Mouse (Mus musculus): ENCODE measurements at regions not wholly inside any gene's neighbourhood (a gene's known extent, or its start where the extent isn't known, plus 50 kb on each side); places are given as distances from the start of the nearest gene placed in this dataset.

DNA sequence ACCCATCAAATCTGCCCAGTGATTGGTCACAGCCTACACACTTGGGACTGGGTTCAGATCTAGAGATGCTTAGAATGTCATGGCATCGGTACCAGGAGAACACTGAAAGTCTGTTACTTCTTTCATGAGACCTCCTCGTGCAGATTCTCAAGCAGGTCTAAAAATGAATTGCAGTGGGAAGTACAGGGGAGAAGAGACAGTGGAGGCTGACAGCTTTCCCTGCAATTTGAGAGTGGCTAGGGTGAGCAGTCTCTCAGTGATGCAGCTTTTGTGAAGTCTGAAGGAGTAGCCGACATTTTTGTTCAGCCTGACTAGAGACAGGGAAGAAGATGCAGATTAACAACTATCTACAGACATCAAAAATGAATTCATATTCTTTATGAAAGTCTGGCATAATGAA is 112.5 kb downstream of the Fam198b start:
- DNase-seq = no peak

- DNase-seq = no peak
Observed at GRCm38 (mm10) chr3:80002335-80002734, 118.0 kb downstream of the Fam198b start.

- no peak for DNase-seq
Observed at GRCm38 (mm10) chr3:80003300-80004090, 119.2 kb downstream of the Fam198b start.

GRCm38 (mm10) chr3:80004556-80004955 is 120.2 kb downstream of the Fam198b start:
- no peak for DNase-seq

DNA sequence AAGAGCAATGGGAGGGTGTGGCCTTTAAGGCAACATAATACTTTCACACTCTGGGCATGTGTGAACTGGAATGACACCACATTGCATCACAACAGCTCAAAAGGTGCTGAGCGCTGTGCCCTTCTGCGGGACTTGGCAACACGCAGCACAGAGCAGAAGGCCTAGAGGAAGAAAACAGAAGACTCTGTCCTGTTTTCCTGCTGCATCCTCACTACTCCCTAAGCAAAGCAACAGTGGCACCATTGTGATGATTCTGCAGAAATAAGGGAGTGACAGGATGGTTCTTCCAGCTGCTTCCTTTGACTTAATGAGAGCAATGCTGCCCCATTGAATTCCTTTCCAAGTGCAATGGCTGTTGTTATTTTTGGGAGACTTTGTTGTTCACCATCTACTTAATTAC is 120.6 kb downstream of the Fam198b start:
- DNase-seq = no peak

GRCm38 (mm10) chr3:80005371-80005770 is 121.0 kb downstream of the Fam198b start:
- no peak for DNase-seq

DNA sequence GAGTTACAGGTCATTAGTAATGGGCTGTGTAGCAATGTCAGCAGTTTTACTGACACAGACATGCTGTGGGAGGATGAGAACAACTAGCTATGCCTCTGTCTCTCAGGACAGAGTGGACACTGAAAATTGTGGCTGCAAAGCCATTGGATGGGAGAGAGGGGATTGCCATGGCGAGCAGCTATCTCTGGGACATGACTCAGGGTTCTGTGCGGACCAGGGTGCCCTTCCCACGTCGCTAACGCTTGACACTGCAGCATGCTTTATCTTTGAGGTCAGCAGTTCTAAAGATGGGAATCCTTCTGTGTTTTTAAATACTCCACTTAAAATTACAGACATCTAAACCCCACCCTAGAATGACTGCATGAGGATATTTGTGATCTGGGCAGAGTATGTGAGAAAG is 121.9 kb downstream of the Fam198b start:
- DNase-seq = no peak

GRCm38 (mm10) chr3:80007006-80007405 is 122.7 kb downstream of the Fam198b start:
- no peak for DNase-seq

DNA sequence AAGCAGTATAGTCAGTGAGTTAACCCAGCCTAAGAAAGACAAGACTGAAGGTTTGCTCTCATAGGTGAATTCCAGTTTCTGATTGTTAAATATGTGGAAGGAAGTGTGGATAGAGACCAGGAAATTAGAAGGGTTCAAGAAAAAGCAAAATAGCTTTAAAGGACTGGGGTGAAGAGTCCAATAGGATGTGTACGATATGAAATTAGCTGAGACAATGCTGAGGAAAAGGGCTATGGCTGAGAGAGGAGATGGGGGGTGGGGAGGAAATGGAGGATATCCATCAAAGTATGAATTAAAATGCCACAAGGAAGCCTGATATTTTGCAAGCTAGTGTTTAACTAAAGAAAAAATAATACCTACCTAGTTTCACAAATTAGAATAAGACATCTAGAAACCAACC is 124.9 kb downstream of the Fam198b start:
- no peak for DNase-seq

DNA sequence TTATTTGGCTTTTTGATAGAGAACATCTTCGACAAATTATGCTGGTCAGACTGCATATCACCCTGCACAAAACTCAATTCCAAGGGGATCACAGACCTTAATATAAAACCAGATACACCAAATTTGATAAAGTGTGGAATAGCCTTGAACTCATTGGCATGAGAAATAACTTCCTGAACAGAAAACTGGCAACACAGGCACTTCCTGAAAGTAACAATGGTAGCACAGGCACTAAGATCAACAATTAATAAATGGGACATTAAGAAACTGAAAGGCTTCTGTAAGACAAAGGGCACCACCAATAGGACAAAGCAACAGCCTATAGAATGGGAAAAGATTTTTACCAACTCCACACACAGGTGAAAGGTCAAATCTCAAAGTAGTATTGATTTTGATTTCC is 141.5 kb downstream of the Fam198b start:
- no peak for DNase-seq

- no peak for DNase-seq
Observed at GRCm38 (mm10) chr3:80033071-80033470, 148.7 kb downstream of the Fam198b start.

- DNase-seq = no peak
Observed at GRCm38 (mm10) chr3:80038553-80039129, 154.3 kb downstream of the Fam198b start.

- peak; percentile 46 for DNase-seq
Observed at GRCm38 (mm10) chr3:80042756-80043484, 158.6 kb downstream of the Fam198b start.

DNA sequence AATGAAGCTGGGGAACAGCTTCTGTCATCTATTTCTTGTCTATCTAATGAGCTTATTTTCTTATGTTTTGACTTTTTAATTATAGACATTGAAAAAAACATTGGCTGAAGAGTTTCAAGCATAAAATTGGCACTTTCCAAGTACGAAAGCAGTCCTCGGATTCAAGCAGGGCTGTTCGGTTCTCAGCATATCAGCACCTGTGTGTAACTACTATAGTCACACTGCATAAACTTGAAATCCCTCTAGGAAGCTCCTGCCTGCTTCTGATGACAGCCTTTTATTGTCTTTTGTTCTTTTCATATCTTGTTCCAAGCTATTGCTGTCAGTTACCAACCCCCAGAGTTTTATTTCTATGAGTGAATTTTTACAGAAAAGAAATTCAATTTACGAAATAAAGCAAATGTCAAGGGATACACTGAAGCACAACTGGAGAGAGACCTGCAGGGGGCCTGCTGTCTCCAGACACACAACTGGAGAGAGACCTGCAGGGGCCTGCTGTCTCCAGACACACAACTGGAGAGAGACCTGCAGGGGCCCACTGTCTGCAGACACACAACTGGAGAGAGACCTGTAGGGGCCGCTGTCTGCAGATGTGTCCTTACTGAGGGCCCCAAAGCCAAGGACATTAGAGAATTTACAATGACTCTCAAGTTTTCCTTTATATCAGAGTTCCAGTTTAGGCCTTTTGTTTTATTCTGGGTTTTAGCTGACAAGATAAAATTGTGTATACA is 165.3 kb downstream of the Fam198b start:
- DNase-seq = no peak

DNA sequence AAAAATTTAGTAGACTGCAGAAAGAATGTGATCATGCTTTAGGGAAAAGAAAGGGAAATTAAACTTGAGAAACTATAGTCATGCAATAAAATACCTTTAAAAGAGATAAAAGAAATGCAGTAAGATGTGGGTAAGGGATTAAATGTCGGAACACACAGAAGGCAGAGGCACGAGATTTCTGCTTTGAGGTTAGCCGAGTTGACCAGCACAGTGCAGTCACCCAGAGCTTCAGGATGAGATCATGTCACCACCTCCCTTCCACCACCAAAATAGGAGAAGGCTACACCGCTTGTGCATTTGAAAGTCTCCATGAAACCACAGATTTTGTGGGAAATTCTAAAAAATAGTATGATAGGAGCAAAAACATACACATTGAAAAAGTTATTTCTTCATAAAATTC is 166.6 kb downstream of the Fam198b start:
- no peak for DNase-seq

- peak; percentile 84 for DNase-seq
Observed at GRCm38 (mm10) chr3:80051963-80052362, 167.6 kb downstream of the Fam198b start.

- peak; percentile 81 for DNase-seq
Observed at GRCm38 (mm10) chr3:80052879-80053278, 168.5 kb downstream of the Fam198b start.

GRCm38 (mm10) chr3:80053435-80053834 is 169.1 kb downstream of the Fam198b start:
- DNase-seq = peak; percentile 40

DNA sequence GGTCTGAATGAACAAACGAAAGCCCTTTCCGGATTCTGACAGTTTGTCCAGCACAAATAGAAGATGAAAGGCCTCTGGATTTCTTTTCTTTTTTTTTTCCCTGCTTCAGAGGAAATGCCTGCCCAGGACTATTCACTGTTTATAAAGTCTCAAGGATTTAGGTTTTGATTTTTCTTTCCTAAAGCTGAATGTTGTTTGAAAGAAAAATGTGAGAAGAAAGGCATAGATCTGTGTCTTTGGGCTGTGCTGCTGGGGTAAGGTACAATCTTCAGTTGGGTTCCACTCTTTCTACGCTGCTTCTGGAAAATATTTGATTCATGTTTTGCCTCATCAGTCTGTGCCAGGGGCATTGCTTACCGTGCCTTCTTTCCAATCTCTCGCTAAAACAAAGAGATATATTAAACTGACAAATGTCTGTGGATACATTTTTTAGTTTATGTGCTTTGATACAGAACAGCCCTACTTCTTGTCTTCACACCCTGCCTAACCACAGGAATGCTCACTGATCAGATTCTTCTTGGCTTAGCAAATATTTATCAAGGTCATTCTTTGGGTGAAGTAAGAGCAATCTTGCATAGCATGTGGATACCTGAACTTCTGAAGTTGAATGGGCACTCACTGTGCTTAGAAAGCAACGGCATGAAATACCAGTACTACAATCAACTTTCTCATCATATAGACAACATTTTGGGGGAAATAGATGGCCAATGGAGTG is 172.5 kb downstream of the Fam198b start:
- no peak for DNase-seq

DNA sequence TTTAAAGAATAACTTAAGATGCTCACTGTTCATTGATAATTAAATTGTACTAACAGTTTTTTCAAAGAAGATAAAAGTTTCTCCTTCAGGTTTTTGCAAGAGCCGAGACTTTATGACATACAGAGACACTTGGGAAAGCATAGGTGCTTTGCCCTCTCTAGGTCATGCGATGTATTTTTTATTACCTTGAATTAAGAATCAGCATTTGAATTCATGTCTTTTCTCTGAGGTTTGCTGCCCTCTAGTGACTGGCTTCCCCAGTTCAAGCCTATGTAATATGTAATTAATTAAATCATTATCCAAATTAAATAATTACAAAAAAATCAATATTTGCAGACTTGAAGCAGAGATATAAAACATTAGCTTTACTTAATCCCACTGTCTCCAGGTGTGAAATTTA is 174.4 kb downstream of the Fam198b start:
- DNase-seq = peak; percentile 41

- DNase-seq = peak; percentile 54
Observed at GRCm38 (mm10) chr3:80070726-80071125, 186.4 kb downstream of the Fam198b start.
